Mouse (Mus musculus) MN1 (cell line): ENCODE results near the gene Gm20498.
A peak's percentile ranks its signal among the peaks of the same experiment; 100 is the strongest.
"Not testable (repeated sequence)": the region's sequence is repeated elsewhere in the genome, so short reads cannot be mapped to it uniquely, and the experiment has no call there.

Experiments used
- DNase-seq: peaks from one replicate; pipeline ENCODE4 v3.0.0-alpha.2; 2016; ENCODE audit warnings: low spot score

Gene Gm20498

DNA sequence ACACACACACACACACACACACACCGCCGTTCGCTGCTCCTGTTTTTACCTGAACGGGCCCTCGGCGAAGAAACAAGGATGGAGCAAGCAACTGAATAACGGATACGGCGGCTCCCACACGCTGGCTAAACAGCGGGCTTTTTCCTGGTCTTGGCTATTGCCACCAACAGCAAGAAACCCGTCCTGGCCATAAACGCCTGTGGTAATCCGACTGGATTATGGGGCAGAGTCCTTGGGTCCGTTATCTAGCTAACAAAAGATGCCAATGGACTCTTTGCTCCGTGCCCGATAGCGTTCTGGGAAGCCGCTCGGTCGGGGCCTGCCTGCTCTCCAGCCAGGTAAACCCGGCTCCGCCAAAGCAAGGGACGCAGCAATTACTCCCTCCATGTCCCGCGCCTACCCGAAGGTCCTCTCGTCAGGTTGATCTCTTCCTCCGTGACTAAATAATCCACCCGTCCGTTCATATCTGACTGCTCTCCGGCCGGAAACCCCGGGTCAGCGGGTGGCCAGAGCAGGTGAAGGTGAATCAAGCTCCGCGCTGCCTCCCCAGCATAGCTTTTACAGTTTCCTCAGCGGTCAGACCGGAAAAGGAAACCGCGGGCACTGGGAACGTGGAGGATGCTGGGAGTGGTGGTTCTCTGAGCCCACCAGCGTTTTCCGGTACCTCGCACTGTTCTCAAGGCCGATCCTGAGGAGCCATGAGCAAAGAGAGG, at the start of gene Gm20498, which contains the start of gene Synj2bp:
Gm20498 (minus strand) TSS at position 590 of the 713 bp plus-strand sequence.
Synj2bp (minus strand) TSS at position 596 of the 713 bp plus-strand sequence.
- peak; percentile 87 for DNase-seq

DNA sequence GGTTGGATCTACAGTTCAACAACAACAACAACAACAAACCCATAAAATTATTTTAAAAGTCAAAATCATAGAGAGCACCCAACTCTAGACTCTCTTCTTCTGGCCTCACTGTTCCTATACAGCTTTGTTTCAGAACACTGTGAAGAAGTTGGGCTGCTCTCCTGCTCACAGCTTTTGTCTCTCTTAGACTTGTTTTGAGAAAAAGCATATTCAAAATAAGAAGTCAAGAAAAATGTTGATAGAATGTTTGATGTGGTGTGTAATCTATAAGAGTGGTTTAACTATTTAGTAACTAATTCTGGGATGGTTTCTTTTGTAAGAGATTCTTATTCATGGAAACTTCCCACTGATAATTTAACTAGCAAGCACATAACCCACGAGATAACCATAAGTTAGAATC, 35.7 kb upstream of the Gm20498 start, which contains the start of gene Adam21:
Adam21 (minus strand) TSS at position 101 of the 400 bp plus-strand sequence.
- DNase-seq, result no peak

DNA sequence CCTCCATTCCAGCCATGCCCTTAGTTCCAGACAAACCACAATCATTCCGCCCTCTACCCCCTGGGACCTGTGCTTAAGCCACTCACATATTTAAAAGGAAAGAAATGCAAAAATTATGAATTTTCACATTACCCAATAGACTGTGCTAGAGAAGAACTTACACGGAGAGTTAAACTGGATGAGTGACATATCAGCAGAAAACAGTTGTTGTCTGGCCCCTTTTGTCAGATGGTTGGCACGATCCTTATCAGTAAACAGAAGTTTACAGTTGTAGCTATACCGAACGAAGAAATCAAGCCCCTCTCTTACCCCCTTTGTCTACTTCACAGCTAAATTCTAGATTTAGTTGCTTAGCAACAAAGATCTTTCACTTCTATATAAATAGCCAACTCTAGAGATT, 35.2 kb upstream of the Gm20498 start:
- no peak for DNase-seq

DNA sequence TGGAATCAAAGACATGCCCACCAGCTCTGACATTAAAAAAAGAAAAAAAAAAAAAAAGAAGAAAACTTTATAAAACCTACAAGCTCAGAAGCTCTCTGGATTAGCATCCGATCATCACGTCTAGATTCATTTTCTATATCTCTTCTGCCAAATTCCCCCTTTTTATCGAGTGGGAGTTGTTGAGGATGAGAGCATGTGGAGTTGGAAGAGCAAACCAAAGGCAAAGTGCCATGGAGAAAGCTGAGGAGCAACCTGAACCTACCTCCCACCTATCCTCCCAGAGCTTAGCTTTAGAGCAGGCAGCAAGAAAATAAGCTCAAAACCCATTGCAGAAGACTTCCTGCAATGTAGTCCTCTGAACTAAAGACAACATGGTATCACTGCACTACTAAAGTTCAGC, 31.5 kb upstream of the Gm20498 start:
- DNase-seq, result no peak

DNA sequence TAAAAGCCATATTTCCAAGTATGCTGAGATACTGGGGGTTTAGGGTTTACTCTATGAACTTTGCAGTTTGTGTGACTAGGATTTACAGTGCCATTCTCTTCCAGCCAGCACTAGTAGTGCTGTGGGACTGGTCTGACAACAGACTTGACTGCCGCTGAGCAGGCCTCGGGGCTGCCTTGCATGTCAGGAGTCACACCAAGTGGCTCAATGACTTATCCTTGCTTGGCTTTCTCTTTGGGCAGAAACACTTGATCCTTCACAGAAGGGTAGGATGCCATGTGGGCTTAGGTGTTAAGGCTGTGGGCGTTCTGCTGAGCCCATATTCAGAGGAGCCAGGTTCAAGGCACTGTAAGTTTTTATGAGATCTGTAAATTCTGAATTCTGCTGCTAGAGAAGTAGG, 16.6 kb upstream of the Gm20498 start:
- DNase-seq, result no peak

DNA sequence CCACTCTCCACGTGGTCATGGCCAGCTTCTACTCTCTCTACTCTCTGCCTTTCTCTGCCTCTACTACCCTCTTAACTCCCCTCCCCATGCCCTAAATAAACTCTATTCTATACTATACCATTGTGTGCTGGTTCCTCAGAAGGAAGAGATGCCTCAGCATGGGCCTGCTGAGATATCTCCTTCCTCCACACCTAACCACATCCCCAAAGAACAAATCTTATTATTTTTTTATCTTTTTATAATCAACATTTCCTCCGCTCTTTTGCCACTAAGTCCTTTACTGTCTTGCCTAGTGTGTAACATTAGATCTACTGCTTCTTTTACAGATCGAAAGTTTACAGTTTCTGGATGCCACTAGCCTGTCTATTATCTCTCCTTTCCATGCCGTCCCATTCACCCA, 14.5 kb upstream of the Gm20498 start:
- no peak for DNase-seq

DNA sequence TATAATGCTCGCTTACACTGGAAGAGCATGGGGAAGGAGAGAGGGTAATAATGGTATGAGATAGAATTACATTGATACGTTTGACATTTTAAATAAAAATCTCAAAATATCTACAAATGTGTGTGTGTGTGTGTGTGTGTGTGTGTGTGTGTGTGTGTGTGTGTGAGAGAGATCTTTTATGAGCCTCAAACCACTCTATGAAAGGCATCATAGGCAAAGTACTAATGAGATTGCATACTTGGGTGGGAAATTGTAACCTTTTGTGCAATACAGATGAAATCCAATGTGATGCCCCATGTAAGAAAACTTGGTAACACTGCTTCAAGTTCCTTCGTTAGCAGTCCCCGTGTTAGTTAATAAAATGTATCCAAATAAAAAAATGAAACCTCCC, 319 bp upstream of the Gm20498 start:
- peak; percentile 40 for DNase-seq

DNA sequence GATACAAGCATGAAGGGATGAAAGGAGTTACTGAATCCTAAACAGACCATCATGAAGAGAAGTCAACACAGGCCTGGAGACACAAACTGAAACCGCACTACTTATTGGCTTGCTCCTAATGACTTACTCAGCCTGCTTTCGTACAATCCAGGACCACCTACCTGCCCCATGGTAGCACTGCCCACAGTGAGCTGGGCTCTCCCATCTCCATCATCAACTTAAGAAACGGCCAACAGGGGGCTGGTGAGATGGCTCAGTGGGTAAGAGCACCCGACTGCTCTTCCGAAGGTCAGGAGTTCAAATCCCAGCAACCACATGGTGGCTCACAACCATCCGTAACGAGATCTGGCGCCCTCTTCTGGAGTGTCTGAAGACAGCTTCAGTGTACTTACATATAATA, 2.1 kb downstream of the Gm20498 start:
- not testable (repeated sequence) for DNase-seq

DNA sequence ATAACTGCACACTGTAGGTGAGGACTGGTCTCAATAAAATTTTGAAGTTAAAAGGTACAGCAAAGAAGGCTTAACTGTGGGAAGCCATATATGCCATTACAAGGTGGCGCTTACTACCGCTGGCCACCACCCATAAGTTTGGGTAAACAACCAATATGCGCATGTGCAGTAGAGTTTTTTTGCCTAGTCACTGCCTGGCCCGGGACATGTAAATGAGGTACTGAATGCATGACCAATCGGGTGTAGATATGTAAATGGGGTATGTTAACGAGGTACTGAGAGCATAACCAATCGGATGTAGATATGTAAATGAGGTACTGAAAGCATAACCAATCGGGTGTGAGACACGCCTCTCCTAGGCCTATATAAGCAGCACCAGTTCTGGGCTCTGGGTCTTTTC, 35.8 kb downstream of the Gm20498 start:
- DNase-seq, result not testable (repeated sequence)

DNA sequence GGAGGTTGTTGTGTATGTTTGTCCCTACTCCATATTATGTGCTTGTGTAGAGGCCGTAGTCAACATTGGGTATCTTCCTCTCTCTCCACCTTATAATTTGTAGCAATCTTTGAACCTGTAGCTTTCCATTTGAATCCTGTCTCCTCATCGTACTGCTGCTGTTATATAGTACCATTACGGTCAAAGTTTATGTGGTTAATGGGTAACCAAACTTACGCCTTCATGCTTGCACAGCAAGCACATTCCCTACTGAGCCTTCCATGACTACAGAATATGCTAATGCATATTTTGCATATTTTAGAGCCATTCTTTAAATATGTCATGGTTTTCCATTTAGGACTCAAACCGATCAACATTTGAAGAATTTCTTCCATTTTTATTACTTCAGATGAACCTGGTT, 42.2 kb downstream of the Gm20498 start:
- no peak for DNase-seq

DNA sequence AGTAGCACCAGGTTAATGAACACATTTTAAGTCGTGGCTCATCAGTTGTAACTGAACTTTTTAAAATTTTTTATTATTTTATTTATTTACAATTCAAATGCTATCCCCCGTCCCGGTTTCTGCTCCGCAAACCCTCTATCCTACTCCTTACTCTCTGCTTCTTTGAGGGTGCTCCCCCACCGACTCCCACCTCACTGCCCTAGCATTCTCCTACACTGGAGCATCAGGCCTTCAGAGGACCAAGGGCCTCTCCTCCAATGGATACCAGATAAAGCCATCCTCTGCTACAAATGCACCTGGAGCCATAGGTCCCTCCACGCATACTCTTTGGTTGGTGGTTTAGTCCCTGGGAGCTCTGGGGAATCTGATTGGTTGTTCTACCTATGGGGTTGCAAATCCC, 47.4 kb downstream of the Gm20498 start:
- no peak for DNase-seq

DNA sequence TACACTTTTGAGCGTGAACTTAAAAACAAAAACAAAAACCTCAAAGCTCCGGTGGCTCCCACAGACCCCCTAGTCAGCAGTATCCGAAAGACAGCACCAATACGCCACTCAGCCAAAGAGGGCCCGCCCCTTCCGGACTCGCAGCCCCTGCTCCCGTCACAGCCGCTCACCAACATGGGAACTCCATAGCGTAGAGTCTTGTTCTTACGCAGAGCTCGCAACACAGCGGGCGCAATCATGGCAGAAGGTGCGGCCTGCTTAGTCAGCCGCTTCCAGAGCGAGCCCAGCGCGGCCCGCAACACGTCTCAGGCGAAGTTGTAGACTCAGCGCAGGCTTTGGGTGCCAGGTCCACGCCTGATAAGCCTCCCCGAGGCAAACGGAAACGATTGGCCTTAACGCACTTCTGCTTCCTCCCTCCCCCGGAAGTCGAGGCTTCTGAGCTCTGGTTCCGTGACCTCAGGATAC, 47.9 kb downstream of the Gm20498 start, which contains the start of gene Cox16:
Cox16 (minus strand) TSS at position 401 of the 465 bp plus-strand sequence.
- DNase-seq, result peak; percentile 77

DNA sequence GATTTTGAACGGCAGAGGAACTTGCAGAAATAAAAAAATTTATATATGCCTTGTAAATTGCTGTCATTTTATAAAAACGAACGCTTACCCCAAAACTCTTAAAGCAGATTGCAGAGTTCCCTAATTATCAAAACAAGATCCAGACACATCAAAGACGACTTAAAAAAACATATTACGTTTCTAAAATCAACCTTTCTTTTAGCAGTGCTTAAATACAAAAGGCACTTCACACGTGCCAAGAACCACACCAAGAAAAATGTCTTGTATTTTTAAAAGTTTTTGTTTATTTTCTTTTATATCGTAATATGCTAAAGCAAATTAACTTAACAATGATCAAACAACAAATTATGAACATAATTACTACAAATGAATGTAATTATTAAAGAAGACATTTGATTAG, 48.5 kb downstream of the Gm20498 start:
- peak; percentile 10 for DNase-seq

DNA sequence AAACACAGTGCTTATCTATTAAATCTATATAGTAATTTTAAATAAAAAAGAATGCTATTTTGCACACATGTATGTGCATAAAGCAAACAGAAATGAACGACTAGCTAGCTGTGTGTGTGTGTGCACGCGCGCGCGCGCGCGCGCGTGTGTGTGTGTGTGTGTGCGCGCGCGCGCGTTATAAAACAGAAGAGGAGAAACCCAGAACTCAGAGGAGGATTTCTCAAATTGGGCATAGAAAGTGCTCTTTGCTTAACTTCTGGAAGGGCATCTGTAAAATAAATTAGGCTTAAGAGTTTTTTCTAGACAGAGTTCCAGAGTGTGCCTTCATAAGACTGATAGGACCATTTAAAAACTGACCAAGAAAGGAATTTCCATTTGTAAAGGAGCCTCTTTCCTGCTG, 49.0 kb downstream of the Gm20498 start:
- peak; percentile 51 for DNase-seq

DNA sequence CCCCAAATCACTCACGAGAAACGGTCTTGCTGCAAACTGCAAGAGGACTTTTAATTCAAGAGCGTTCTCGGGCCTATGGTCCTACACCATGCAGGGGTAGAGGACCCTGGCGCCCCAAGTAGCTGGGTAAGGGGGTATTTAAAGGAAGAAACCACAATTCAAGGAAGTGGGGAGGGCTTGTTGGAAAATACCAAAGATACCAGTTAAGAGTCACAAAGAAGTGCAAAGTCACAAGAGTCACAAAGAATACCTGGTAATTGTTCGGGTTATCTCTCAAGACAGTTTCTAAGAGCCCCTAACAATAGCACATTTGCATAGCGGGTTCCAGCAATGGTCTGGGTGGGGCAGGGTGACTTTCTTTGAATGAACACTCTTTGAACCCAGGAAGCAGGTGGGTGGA, 73.7 kb downstream of the Gm20498 start:
- not testable (repeated sequence) for DNase-seq

DNA sequence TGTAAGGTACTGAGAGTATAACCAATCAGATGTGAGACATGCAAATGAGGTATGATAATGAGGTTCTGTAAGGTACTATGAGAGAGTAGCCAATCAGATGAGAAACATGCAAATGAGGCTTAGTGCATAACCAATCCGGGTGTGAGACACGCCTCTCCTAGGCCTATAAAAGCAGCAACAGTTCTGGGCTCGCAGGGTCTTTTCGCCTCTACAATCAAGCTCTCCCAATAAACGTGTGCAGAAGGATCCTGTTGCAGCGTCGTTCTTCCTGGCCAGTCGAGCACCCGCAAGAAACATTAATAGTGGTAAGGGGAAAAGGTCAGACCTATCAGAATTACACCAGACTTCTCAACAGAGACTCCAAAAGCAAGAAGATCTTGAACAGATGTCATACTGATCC, 93.7 kb downstream of the Gm20498 start:
- not testable (repeated sequence) for DNase-seq

DNA sequence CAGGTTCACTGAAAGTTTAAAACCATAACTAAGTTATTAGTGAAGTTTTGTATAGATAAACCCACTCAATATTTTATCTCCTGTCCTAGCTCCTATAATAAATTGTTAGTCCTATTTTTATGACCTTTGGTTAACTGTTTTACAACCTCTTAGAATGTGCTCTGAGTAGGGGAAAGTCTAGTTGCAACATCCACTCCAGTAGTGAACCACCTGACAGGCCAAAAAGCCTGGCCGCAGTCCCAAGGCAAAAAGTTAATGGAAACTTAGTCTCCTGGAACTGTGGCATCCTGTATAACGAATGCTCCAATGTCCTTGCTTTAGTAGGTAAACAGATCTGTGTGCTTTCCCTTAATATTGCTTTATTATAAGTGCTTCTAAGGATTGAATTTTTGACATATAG, 97.9 kb downstream of the Gm20498 start:
- DNase-seq, result not testable (repeated sequence)

DNA sequence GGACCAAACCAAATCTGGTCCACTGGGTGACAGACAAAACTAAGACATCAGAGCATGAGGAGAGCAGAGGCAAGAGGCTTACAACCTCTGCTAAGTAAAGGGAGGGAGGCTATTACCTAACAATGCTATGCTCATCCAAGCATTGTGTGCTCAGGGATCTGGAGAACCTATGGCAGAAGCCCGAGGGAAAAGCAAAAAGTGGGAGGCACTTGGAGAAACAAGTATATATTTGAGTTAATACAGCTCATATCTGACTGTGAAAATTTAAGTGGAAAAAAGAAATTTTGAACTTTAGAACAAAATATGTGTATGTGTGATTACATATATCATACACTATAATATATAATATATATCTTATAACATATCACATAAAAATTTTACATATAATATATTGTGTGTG, 110.9 kb downstream of the Gm20498 start, which contains the start of gene Adam4:
Adam4 (minus strand) TSS at position 101 of the 400 bp plus-strand sequence.
- DNase-seq, result no peak

DNA sequence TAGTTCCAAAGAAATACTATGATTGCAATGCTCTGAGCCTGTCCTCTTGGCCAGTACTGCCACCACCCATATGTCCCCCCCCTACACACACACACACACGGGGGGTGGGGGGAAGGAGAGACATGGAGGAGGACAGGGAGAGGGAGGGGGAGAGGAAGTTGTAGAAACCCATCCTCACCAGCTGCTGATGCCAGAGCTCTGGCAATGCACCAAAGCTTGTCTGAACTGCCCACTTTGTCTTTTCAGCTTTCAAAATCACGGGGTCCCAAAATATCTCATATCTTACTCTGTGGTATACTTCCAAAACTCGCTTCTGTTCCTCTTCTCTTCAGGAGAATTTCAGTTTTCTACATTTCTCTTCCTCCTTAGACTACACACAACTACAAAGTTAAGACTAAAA, 119.5 kb downstream of the Gm20498 start:
- DNase-seq, result no peak

DNA sequence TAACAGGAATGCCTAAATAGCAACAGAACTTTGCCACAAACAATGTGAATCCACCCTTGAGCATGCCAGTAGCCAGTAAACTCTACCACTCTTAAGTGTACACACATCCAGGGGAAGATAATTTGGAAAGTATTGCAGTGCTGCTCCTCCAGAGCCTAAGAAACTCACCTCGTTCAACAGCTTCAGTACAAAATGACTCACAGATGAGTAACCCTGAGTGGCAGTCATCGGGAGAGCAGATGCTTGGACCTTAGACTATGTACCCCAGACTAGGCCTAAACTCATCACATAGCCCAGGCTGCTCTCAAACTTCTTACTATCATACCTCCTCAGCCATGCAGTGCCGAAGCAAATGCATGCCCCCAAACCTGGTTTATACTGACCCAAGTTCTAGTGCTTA, 123.7 kb downstream of the Gm20498 start:
- no peak for DNase-seq

DNA sequence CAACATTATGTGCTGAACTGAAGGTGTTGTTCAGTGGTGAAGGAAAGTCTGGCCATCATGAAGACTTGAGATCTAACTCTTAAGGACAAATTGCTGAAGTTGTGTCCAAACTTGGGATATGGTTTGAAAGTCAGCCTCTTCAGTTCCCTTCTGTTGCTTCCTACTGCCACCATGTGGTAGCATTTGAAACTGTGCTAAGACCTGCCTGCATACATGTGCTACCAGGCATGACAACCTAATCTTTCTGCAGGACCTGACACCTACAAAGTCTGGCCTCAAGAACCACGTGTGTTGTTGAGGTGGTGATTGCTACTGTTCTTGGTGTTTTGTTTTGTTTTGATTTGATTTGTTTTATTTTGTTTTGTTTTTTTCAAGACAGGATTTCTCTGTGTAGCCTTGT, 130.5 kb downstream of the Gm20498 start:
- peak; percentile 79 for DNase-seq

DNA sequence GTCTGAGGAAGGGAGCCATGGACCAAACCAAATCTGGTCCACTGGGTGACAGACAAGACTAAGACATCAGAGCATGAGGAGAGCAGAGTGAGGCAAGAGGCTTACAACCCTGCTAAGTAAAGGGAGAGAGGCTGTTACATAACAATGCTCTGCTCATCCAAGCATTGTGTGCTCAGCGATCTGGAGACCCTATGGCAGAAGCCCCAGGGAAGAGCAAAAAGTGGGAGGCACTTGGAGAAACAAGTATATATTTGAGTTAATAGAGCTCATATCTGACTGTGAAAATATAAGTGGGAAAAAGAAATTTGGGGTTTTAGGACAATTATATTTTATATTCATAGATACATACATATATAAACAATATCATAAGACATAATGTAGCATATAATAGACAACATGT, 153.3 kb downstream of the Gm20498 start, which contains the start of gene Gm4787:
Gm4787 (minus strand) TSS at position 101 of the 400 bp plus-strand sequence.
- DNase-seq, result not testable (repeated sequence)

DNA sequence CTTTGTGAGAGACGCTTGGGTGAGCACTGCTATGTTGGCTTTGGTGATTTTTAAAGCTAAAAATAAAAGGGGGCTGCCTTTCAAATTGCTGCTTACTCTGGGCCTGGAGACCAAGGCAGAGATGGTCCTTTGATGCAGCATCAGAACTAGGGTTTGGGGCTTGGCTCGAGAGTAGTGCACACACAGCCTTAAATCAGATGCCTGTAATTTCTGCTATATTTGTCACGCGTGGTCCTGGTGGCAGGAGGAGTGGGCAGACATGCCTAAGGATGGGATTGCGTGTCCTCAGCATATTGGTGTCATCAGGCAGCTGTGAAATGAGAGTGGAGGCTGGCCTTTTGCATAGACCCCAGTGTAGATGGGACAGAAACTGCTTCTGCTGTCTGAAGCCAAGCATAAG, 198.9 kb downstream of the Gm20498 start:
- no peak for DNase-seq
